Mouse (Mus musculus): ENCODE data around the gene Fam171a1.

GRCm38 (mm10) chr2:3157030-3157429 lies 43.0 kb downstream of the Fam171a1 start:
- TF ChIP-seq CTCF (conservative IDR thresholded peaks at IDR 0.05; ENCODE audit: insufficient read depth, insufficient read length, low read depth, low read length), result no peak
- TF ChIP-seq POLR2A (IDR thresholded peaks at IDR 0.05; ENCODE audit: low read depth, low read length), result no peak
